Mouse (Mus musculus) gastrocnemius, postnatal 14 days (tissue): ENCODE data around the gene Ctnna2. TPM values are rescaled to one million over a fixed set of nuclear protein-coding genes. Genes with fewer than 3 reads are reported as not detected.

Experiments
- DNase-seq: peaks from one replicate; pipeline ENCODE4 v3.0.0; 2021; ENCODE audit warnings: mixed read lengths
- intact Hi-C: fragments of 180-260 bp; cut with DNase I; formaldehyde crosslinking; loops from one replicate; pipeline ENCODE4 v1.15.1; 2025; ENCODE audit warnings: low total_unique reads
- total RNA-seq, 2 experiments: library from RNA; stranded (reverse); gene quantifications; 2 replicates each; pipeline ENCODE4 v1.2.3; 2021

Ctnna2 gene
- total RNA-seq, 2 experiments from 2014 or later, result 0.10 to 0.22 TPM

GRCm38 (mm10) chr6:77837543-77837942, 142.0 kb downstream of the Ctnna2 start:
- intact Hi-C loops, result no loop called here
- DNase-seq, result no peak

DNA sequence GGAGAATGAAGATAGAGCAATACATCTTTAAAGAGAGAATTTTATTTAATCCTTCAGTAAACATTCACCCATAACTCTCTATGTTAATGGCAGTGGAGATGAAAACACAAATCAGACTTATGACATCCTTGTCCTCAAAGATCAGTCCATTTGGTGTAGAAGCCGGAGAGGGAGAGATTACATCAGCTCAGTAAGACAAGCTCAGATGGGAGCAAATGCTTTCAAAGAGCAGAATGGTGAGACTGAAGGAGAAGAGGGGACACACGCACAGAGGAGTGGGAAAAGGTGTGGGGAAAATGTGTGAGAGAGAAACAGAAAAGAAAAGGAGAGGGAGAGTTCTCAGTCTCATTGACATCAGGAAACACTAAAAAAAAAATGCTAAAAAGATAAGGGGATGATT, 144.8 kb downstream of the Ctnna2 start:
- intact Hi-C loops, result no loop called here
- DNase-seq, result no peak

DNA sequence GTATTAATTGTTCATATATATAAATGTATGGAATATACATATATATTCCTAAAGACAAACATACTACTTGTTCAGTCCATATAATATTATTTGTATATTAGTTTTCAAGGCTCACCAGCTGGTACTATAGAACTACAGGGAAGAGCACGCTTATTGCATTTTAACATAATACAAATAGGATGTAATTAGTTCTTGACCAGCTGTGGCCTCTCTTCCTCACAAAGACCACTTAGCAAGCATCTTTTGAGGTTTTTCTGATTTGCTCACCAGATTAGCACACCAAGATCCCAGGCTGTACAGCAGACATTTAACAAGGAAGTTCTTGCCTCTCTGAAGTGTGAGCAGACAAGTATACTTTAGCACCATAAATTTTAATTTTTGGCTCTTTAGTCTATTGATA, 152.0 kb downstream of the Ctnna2 start:
- DNase-seq, result no peak
- intact Hi-C loops, result no loop called here

DNA sequence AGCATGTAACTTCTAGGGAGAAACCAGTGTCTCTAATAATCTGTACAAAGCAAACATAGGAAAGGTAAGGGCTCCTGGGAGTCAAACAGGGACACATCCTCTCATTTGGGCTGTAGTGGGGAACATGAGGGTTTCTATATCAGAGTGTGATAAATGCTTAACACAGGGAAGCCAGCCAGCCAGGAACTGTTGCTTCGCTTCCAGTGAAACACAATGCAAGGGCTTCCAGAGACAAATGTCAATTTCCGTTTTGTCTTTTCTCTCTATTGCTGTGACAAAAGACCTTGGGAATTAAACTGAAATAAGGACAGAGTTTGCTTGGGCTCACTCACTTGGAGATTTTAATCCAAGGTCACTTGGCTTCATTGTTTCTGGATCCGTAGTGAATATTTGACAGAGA, 162.4 kb downstream of the Ctnna2 start:
- intact Hi-C loops, result no loop called here
- no peak for DNase-seq

GRCm38 (mm10) chr6:77811041-77811440, 168.5 kb downstream of the Ctnna2 start:
- no peak for DNase-seq
- intact Hi-C loops, result no loop called here

- no peak for DNase-seq
Observed at GRCm38 (mm10) chr6:77802604-77803003, 176.9 kb downstream of the Ctnna2 start.

GRCm38 (mm10) chr6:77783342-77783741, 196.2 kb downstream of the Ctnna2 start:
- intact Hi-C loops, result no loop called here
- no peak for DNase-seq

More at GRCm38 (mm10) chr6:77802604-77803003, 176.9 kb downstream of the Ctnna2 start:
- intact Hi-C loops, result no loop called here

DNA sequence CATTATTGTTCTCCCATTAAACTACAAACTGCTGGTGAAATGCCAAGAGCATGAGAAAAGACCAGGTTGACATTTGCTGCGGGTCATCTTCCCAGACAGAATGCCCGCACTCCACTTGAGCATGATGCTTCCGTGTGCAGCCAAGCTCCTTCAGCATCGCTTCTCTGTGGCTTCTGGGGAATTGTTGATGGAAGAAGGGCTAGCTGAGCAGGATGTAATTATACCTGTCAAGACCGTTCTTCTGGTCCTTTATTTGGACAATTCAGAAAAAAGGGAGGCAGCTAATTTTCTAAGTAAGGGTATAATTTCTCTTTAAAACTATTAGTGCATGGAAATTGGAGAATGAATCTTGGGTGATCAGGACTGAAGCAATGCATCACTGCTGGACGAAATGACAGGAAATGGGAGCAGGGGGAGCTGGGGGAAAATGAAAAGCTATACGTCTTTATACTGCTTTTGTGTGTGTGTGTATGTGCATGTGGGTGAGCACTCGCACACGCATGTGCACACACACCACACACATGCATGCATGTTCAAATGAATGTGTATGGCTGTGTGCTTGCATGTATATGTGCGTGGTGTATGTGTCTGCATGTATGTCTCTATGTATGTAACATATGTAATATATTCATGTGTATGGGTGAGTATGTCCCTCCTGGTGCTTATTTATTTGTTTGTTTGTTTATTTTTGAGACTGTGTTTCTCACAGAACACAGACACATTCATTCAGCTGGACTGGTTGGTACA, 211.0 kb downstream of the Ctnna2 start:
- intact Hi-C loops, result no loop called here
- no peak for DNase-seq

GRCm38 (mm10) chr6:77758164-77758563, 221.3 kb downstream of the Ctnna2 start:
- no peak for DNase-seq
- intact Hi-C loops, result no loop called here

GRCm38 (mm10) chr6:77745426-77745825, 234.1 kb downstream of the Ctnna2 start:
- no peak for DNase-seq
- intact Hi-C loops, result no loop called here

DNA sequence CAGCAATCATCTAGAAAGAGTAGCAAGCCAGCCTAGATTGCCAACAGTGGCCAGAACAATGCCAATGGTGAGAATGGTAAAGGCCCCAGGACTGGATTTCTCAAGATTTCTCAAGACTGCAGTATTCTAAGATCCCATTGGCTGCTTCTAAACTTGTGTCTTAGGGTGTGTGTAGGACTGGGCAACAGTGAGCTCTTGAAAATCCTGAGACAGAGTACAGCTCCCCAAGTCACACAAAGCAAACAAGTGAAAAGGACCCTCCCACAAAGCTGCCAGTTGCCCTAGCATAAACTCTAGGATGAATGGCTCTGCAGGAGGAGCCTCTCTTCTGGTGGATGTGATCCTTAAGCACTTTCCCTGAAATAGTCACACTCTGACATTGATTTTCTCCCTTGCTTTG, 235.8 kb downstream of the Ctnna2 start:
- intact Hi-C loops, result no loop called here
- no peak for DNase-seq

- intact Hi-C loops, result no loop called here
- no peak for DNase-seq
Observed at GRCm38 (mm10) chr6:77742988-77743387, 236.5 kb downstream of the Ctnna2 start.

DNA sequence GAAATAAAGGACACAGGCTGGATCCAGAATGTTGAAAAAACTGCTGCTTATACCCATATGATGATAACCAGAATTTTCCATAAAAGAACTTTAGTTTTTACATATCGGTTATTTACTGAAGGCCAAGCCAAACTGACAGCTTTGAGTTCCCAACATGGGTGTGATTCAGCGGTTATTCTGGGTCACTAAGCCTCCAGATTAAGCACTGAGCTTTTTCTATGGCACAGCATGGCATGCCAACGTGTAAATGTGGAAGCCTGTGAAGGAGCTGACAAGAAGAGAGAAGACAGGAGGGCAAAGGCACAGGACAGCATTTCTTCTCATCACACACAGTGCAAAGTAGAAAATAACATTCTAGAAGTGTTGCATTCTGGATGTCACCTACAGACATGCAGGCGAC, 240.9 kb downstream of the Ctnna2 start:
- no peak for DNase-seq
- intact Hi-C loops, result no loop called here

GRCm38 (mm10) chr6:77724952-77725299, 254.6 kb downstream of the Ctnna2 start:
- DNase-seq, result no peak
- intact Hi-C loops, result no loop called here

GRCm38 (mm10) chr6:77724042-77724951, 255.2 kb downstream of the Ctnna2 start:
- DNase-seq, result no peak

GRCm38 (mm10) chr6:77694093-77694492, 285.4 kb downstream of the Ctnna2 start:
- no peak for DNase-seq
- intact Hi-C loops, result no loop called here

More at GRCm38 (mm10) chr6:77724042-77724951, 255.2 kb downstream of the Ctnna2 start:
- intact Hi-C loops, result no loop called here

GRCm38 (mm10) chr6:77687173-77687572, 292.3 kb downstream of the Ctnna2 start:
- intact Hi-C loops, result no loop called here
- no peak for DNase-seq

DNA sequence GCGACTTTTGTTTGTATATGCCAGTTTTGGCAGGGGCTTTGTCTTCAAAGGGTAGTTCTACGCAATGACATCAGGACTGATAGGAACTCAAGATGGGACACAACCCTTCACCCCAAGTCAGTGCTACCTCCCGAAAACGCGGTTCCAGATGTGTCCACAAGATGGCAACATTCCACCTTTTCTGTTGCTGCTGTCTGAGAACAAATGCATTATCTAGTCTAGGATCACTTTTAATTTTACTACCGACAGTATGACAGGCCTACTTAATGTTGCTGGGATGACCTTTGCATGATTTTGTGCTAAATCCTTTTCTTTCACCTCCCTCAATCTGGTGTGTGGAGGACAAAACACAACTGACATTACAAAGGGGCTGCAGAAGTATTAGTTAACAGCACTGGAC, 329.4 kb downstream of the Ctnna2 start:
- DNase-seq, result peak; percentile 8
- intact Hi-C loops, result no loop called here

DNA sequence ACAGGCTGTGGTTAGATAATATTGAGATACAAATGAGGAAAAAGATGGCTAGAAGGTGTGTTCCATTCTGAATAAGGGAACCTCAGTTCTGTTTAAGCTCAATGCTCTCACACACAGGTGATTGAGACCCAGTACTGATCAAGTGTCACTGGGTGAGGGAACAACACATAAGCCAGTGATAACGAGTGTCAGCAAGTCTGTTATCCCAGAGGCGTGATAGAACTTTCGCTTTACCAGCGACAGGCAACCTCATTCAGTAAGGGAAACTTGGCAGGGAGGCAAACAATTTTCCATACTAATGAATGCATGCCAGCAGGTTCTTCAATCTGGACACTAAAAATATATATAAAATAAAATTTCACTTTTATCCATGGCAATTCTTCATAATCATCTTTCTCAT, 334.9 kb downstream of the Ctnna2 start:
- DNase-seq, result no peak
- intact Hi-C loops, result no loop called here

GRCm38 (mm10) chr6:77638784-77639183, 340.7 kb downstream of the Ctnna2 start:
- DNase-seq, result no peak
- intact Hi-C loops, result no loop called here

GRCm38 (mm10) chr6:77633997-77634396, 345.5 kb downstream of the Ctnna2 start:
- DNase-seq, result peak; percentile 11
- intact Hi-C loops, result no loop called here
